Mouse (Mus musculus) naive thymus-derived CD4-positive, alpha-beta T cell, adult 2 months (primary cell): ENCODE measurements at regions not wholly inside any gene's neighbourhood (a gene's known extent, or its start where the extent isn't known, plus 50 kb on each side); places are given as distances from the start of the nearest gene placed in this dataset.

Source experiments
- DNase-seq: peaks from one replicate; pipeline ENCODE4 v3.0.0-alpha.2; 2011; ENCODE audit warnings: low read depth

DNA sequence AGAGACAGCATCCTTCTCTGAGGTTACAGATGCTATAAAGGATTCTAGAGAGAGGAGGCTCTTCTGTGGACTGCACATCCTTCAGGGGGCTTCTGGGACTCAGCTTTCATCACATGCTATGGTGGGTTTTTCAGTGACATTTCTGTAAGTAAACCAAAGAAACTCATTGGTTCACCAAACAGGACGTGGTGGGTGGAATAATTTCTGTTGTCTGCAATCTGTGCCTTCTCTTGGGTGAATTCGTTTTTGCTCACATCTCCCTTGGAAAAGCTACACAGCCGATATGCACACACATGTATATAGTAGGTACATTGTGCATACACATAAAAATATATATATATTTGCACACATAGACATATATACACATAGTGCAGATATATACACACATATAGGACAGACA is 110.2 kb downstream of the Chst1 start:
- DNase-seq = no peak

DNA sequence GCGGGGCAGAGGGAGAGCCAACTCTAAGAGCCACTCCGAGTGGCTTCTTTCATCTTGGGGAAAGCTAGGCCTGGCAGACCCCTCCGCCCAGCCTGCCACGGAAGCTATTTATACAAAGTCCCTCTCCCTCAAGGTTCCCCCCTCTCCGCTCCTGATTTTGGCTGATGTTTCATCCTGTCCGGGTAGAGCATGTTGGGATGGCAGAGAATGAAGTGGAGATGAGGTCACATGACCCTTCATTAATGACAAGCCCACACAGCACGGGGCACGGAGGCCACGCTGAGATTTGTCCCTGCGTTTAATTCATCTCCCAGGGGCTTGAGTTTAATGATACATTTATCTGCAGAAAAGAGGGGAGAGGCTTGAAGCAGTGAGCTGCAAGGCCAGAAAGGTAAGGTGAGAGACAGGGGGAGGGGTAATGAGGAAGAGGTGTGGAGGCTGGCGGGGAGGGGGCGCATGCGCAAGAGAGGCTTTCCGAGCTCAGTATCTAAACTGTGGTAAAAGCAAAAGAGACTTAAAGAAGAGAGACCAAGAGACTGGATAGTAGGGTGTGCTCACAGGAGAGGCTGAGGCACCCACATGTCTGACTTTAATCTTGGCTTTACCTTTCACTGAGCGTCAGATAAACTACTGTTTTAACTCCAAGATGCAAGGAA is 111.7 kb downstream of the Chst1 start:
- DNase-seq = no peak

DNA sequence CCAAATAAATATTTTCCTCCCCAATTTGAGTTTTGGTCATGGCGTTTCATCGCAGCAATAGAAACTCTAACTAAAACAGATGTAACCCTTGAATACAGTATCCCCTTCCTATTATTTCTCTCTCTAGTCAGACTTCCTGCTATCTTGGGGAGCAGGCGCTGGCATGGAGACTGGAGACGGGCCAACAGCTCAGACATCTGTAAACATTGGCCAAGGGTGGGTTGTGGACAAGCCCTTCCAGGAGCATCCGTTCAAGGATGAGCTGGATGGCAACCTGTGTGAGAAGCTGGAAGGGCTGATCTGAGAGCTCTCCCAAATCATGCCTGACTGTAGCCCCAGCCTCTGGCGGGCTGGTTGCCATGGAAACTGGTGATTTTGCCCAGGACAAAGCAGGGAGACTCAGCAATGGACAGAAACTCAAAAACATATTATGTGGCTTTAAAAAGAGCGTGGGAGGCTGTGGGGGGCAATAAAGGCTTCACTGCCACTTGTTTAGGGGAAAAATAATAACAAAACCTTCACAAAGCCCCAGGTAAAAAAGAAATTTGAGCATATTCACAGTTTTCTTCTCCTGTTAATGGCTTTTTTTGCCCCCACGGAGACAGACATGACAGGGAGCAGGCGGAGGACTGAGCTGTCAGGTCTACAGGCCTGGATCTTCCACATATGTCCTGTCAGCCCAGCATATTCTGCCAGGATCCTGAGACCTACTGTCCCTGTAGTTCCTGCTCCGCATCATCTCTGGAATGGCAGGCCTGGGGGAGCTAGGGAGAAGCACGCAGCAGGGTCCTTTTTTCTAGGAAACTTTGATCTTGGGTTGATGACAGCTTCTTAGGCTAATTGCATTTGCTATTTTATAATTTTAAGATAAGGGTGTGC is 113.0 kb downstream of the Chst1 start:
- DNase-seq = no peak

DNA sequence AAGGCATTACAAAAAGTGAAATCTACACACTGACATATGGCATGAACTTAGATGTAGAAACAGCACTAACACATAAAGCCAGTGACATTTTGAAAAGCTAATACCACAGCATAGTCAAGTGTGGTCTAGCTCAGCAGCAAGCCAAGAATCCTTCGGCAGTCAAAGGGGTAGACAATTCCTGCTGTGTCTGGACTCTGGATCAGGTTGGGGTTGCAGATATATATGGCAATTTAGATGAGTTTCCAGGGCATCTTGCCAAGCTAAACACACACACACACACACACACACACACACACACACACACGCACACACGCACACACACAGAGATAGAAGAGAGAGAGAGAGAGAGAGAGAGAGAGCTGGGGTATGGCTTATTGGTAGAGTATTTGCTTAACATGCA is 118.2 kb downstream of the Chst1 start:
- DNase-seq = no peak

DNA sequence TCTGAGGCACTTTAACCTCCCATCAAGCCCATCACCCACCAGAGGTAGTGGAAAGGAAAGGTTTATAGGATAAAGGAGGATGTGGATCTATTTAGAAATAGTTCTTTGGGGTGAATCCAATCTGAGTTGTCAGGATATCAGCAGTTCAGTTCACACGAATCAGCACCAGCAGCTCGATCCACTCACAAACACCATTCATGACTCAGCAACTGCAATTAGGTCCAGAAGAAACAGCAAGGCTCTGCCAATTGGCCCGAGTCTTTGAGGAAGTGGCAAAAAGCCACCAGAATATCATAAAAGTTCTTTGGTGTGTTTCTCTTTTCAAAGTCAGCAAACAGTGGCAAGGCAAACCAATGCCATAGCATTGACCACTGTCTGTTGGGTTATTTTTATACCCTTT is 122.4 kb downstream of the Chst1 start:
- no peak for DNase-seq

DNA sequence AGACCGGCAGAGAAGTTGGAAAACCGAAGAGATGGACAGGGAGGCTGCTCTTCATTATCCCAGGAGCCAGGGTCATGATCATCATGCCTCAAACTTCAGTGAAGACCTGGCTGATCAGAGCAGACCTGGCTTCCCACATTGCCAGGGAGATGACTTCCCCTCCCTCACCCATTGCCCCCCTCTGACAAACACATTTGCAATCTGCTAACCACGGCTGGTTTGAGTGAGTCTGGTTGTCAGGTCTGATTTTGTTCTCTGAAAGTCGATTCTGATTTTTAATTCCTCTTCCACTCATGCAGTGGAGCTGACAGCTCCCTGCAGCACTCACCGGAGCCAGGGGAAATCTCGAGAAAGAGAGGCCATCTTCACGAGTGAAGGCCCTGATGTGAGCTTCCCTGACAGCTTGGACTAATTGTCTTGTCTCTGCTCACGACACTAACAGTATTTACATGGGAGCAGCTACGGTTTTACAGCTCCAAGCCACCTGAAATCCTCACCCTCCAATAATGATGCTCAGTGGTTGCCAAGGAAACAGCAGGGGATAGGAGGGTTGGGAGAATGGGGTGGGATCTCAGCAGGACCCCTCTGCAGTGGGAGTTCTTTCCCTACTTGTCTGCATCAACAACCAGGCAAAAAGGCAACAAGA is 124.2 kb downstream of the Chst1 start:
- DNase-seq = no peak

DNA sequence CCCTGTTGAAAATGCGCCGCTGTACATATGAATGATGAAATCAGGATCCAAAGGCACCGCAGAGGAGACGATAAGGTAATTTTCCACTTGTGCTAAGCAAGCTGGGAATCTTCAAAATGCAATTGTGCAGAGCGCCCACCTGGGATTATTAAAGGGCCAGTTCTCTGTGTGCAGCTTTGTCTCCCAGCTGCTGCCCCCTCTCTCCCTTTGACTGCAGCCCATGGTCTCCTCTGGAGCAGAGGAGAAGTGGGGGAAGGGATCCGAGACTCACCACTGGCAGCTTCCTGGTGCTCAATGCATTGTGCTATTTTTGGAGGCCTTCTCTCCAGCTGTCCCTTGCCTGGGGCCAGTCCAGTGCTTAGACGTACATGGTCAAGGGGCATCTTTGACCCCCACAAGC is 127.1 kb downstream of the Chst1 start:
- DNase-seq = no peak

DNA sequence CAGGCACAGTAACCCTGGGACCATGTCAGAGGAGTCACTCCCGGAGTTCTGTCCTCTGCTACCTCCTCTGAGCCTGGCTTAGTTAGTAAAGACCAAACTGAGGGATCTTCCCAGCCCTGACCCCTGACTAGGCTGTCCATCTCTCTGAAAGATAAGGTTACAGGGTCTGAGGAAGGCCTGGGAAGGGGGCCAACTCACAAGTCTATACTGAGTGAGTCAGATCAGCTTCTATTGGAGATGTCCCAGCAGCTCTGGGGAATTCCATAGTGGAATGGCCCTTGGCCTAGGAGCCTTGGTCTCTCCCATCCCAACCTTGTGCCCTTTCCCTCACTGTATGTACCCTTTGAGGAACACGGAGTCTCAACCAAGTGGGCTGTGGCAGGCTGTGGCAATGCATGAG is 127.7 kb downstream of the Chst1 start:
- no peak for DNase-seq

DNA sequence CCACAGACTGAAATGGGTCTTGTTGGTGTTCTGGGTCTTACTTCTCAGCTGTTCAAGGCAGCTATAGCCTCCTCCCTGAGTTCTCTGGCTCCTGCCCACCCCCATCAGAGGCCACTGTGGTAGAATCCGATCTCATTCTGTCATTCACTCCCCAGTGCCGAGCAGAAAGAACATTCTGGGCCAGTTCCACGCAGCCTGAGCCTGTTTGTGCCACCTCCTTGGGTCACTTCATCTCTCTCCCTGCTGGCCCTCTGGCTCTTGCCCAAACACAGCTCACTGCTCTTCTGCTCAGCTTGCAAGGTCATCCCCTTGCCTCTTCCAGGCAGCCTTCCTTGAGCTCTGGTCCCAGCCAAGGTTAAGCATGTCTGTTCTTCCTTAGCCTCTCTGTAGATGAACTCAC is 128.9 kb downstream of the Chst1 start:
- no peak for DNase-seq

DNA sequence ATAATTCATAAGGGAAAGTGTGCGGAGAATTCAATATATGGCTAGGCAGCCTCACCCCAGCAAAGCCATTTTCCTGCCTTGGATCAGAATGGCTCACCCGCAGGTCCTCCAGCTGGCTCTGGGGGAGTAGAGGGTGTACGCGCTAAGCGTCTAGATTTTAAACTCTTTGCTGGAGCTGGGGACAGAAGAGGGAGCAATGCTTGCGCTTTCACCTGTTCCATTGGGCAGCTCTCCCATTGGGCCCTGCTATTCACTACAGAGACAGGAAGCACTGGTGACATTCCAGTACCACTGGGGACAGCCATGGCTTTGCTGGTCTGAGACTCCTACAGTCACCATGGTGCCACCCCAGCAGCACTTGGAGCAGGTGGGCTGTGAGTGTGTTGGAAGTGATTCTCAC is 130.9 kb downstream of the Chst1 start:
- DNase-seq = no peak

DNA sequence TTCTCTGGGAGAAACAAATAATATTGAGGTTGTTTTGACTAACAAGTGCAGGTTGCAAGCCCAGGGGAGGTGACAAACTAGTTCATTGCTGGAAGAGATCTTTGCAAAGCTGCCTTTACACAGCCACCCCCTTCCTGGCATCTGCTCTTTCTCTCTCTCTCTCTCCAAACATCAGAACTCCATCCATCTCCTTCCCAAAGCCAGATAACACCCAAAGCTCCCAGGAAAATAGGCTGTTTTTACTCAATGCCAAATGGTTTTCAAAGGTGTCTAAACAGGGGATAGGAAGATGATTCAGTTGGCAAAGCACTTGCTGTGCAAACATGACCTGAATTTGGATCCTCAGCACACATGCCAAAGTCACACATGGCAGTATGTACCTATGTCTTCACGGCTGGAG is 133.9 kb downstream of the Chst1 start:
- no peak for DNase-seq

DNA sequence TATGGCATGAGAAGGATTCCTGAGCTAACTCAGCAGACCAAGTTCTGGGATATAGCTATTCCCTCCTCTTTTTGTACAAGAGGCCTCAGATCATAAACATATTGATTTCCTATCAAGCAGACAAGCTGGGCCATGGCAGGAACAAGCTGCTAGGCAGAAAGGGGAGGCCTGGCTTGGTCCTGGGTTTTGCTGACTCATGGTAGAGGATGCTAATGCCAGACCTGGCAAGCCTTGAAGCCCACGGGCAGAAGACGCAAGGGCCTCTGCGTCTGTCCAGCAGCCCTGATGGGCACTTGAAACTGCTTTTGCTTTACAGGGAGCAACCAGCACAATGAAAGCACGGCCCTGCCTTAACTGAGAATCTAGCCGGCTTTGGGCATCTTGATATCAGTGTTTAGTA is 136.3 kb downstream of the Chst1 start:
- no peak for DNase-seq

DNA sequence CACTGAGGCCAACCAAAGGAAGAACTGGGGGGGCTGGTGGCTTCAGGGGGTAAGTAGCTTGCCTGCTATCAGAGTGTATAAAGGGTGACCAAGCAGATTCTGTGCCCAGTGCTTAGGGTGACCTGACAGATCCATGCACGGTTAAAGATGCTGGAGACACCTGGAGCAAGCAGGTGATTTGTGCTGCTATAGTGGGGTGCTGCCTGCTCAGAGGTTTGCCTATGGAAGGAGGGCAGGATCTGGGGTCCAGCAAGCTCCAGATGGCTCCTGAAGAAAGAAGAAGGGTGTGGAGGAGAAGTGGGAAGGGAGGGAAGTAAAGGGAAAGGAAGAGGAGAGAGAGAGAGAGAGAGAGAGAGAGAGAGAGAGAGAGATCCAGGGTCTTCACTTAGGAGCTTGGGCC is 137.8 kb downstream of the Chst1 start:
- no peak for DNase-seq

DNA sequence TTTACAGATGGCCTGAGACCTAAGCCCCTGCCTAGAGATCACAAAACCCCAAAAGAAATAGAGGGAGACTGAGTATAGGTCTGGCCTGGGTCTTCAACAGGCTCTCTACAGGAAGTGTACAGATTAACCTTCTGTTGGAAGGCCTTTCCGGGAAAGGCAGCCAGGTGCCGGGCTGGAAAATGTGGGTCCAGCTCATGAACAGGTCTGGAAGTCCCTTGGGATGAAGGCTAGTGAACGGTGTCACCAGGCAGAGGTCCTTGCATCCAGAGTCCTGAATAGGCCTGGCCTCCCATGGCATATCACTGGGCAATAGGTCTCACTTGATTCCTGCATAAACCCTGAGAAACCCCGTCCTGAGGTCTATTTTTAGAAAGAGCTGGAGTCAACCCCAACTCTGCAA is 140.1 kb downstream of the Chst1 start:
- no peak for DNase-seq

DNA sequence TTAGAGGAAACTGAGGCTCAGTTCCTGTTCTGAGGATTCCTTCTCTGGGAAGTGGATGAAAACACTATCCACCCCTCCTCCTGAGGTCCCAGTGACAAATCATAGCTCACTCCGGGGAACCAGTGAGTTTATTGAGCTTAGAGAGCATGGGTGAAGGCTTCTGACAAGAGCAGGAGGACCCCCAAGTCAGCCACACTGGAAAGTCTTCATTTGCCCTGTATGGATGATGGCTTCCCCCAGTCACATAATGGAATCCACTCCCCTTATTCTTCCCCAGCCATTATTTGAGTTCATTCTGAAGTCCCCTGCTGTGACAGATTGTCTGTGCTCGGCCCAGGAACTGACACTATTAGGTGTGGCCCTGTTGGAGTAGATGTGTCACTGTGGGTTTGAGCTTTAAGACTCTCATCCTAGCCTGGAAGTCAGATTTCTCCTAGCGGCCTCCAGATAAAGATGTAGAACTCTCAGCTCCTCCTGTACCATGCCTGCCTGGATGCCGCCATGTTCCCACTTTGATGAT is 141.3 kb downstream of the Chst1 start:
- no peak for DNase-seq

DNA sequence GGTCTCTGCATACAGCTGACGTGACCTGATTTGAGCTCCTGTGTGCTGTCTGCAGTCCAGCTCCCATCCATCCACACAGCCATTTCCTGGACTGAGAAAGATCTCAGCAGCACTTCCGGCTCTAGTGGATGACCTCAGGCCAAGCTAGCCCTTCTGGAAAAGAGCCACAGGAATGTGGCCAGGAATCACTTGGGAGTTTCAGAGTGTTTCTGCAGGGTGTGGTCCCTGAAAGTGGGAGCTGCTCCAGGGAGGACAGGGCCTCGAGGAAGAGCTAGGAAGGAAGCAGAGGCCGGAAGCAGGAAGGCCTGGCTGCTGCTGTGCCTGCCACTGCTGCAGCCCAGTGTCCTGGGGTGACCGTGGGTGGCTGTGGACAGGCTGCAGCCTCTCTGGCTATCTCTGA is 142.5 kb downstream of the Chst1 start:
- no peak for DNase-seq

DNA sequence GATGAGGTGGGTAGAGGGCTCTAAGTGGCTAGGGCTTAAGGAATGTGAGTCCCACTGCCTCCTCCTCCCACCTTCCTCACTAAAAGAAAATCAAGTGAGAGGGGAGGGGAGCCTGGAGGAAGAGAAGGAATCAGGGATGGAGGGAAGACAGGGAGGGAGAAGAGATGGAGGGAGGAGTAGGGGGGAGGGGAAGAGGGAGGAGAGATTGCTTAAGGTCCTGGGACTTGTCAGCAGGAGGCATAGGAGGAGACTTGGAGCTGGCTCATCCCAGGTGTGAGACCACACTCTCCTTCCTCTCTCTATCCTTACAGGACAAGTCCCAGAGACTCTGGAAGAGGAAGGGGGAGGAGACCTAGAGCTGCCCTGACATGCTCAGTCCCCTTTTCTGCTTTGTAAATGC is 143.2 kb downstream of the Chst1 start:
- DNase-seq = no peak

DNA sequence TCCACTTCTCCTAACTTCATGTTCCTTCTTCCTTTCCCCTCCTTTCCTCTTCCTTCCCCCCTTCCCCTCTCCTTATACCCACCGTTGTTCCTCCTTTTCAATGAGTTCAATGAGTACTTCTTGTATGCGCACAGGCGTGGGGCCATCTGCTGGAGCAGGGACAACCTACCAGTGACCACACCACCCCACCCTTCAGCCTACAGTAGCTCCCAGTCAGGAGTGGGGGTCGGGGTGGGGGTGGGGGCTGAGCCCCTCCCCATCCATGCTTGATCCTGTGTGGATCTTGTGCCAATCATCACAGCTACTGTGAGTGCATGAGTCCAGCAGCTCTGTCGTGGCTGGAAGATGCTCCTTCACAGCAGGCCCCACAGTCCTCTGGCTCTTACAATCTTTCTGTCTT is 143.6 kb downstream of the Chst1 start:
- DNase-seq = no peak

DNA sequence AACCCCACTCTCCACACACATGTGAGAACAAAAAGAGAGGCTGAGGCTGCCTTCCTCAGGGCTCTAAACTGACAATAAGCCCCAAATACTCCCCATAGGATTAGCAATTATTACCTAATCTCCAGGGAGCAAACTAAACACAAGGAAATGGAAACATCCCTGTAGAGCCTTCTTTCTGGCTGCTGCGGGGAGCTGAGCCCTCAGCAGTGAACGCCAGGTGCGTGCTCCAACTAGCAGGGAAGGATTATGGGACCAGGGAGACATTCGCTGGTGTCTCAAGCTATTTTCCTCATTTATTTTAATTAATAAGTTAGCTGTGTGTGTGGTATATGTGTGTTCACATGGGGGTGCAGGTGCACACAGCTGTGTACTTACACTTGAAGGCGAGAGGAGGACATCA is 144.4 kb downstream of the Chst1 start:
- no peak for DNase-seq

DNA sequence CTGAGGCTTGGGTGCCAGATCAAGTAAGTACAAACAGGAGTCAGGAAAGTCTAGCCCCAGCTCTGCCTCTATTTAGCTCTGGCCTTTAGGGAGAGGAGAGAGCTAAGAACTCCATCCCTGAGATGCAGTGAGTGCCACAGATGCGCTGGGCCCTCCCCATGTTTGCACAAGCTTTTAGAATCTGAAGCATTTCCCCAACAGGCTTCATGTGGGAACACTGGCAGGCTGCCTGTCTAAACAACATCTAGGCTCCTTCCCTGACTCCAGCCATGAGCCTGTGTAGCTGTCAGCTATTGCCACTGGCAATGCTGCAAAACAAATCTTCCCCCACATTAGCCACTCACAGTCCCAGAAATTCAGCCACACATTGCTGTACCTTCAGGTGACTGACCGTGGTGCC is 147.9 kb downstream of the Chst1 start:
- DNase-seq = no peak

DNA sequence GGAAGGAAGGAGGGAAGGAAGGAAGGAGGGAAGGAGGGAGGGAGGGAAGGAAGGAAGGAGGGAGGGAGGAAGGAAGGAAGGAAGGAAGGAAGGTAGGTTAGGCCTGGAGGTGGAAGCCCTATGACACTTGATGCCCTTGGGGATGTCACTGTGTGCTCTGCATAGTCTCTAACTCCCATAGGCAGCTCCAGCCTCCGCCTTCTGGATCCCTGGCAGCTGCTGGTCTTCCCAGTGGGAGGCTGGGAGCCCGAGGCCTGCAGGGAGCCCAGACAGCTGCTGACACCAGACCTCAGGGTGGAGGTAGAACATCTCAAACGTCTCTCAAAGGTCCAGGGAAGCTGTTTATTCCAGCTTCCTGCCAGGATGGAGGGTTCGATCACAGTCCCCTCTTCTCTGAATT is 150.6 kb downstream of the Chst1 start:
- no peak for DNase-seq

DNA sequence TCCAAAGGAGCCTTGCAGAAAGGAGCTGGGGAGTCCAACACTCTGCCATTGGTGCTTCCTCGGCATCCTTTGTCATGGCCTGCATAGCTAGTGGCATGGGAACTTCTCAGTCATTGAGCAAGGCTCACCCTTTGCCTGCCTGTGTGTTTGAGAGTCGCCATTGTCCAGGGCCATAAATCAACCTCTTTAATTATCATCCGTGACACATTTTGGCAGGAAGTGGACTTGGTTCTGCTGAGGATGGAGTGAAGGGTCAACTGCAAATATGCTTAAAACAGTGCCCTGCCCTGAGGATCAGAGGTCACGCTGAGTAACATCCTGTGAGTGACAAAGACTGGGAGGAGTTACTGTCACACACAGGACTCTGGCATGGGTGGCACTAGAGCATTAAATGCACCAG is 151.2 kb downstream of the Chst1 start:
- no peak for DNase-seq

DNA sequence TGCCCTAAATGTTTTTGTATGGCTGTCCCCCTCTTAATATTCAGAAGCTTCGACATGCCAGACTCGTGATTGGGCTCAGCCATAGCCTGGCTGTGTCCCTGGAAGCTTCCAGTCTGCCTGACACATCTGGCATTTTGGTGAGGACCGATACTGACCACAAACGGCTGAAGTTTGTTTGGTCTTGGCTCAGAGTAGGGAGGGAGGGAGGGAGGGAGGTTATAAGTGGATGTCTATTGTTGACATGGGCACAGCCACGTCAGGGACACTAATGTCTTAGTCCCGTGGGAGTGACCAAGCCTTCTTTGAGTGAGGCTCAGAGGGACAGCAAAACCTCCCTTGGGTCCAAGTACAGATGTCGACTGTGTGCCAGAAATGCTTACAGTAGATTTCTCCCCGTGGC is 151.7 kb downstream of the Chst1 start:
- no peak for DNase-seq
